Mouse (Mus musculus) spleen, adult 2 months (tissue): ENCODE results near the gene Gm49337.

Experiments used
- CTCF ChIP-seq: fragments of 200-500 bp; IDR thresholded peaks from 2 replicates; pipeline ENCODE4 v1.5.1; 2011; ENCODE audit warnings: mild to moderate bottlenecking, inconsistent platforms; ENCODE audit not compliant: insufficient read depth, insufficient read length, insufficient replicate concordance; ENCODE audit errors: extremely low read depth
- POLR2A ChIP-seq: fragments of 200-500 bp; IDR thresholded peaks from 2 replicates; pipeline ENCODE4 v1.6.1; 2011; ENCODE audit warnings: low read depth, low read length, inconsistent platforms

DNA sequence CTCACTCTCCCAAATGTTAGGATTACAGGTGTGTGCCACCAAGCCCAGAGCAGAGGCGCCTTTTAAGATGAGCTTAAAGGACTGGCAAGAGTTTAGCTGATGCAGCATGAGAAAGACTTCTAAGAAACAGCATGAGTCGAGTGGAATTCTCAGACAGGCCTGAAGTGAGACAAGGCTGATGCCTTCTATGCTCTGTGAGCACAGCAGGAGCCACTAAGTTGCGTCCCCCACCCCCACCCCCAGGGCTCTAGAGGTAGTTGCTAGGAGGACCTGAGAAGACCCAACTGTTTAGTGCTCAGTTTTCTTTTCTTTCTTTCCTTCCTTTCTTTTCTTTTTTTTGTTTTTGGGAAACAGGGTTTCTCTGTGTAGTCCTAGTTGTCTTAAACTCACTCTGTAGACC, 8.9 kb downstream of the Gm49337 start:
- TF ChIP-seq POLR2A (no peak), CTCF (no peak)
